ENCODE assay signal across 16 mouse cellular contexts in genomic region chr11:118891516-118891915, GRCm38 (mm10). TPM values are rescaled to one million over a fixed set of nuclear protein-coding genes. Genes with fewer than 3 reads are reported as not detected.
DNase-seq lines count a peak whose midpoint lies in the region; ATAC-seq and TF ChIP-seq lines count a peak whose summit lies in the region.
"Had no signal": no experiment of that assay in that cellular context is flagged by ENCODE, and none has a peak within 500 bp of the region (broad histone marks: within the 10 kb centered on the region; RNA-seq: fewer than 3 reads in every experiment).

No protein-coding gene starts in this region.

- H3K27me3 ChIP-seq in forebrain, embryonic 13.5 days: no peaks in the 10 kb centered on the region
- H3K27me3 ChIP-seq in forebrain, embryonic 11.5 days (ENCODE audit: control insufficient read depth, insufficient read depth, low read length): no peaks in the 10 kb centered on the region
- H3K27me3 ChIP-seq in forebrain, postnatal 0 days (ENCODE audit: insufficient read depth, low read length): no peaks in the 10 kb centered on the region
- H3K27me3 ChIP-seq in midbrain, postnatal 0 days (ENCODE audit: insufficient read depth, low read length): no peaks in the 10 kb centered on the region
- H3K27me3 ChIP-seq: intestine, embryonic 15.5 days had no signal

- H3K4me3 ChIP-seq in forebrain, embryonic 13.5 days: no peak overlapping the region
- no peak overlapping the region for H3K4me3 ChIP-seq in forebrain, embryonic 11.5 days (ENCODE audit: low read depth, low read length)
- no peak overlapping the region for H3K4me3 ChIP-seq in forebrain, postnatal 0 days (ENCODE audit: low read depth, low read length)
- H3K4me3 ChIP-seq in midbrain, postnatal 0 days (ENCODE audit: low read depth, low read length): no peak overlapping the region
- H3K4me3 ChIP-seq: embryonic facial prominence, embryonic 13.5 days; intestine, embryonic 15.5 days had no signal

- 86% methylated on average over 15 of the region's 15 CpGs for WGBS in forebrain, embryonic 13.5 days
- WGBS in forebrain, embryonic 11.5 days: 89% methylated on average over 15 of the region's 15 CpGs
- WGBS in forebrain, postnatal 0 days: 77% methylated on average over 15 of the region's 15 CpGs
- WGBS in midbrain, postnatal 0 days: 76% methylated on average over 15 of the region's 15 CpGs

- ATAC-seq in forebrain, embryonic 13.5 days: no peak
- no peak for ATAC-seq in forebrain, embryonic 11.5 days (replicated peaks; ENCODE audit: low FRiP score)
- ATAC-seq in forebrain, postnatal 0 days: no peak
- no peak for ATAC-seq in midbrain, postnatal 0 days (ENCODE audit: low FRiP score)
- ATAC-seq: intestine, embryonic 15.5 days had no signal

- no peak for TF ChIP-seq CTCF in forebrain, postnatal 0 days (IDR thresholded peaks at IDR 0.05; ENCODE audit: low read depth)
- no peak for TF ChIP-seq CTCF in midbrain, postnatal 0 days (IDR thresholded peaks at IDR 0.05)

- no peak overlapping the region for H3K4me2 ChIP-seq in forebrain, embryonic 13.5 days
- no peak overlapping the region for H3K4me2 ChIP-seq in forebrain, embryonic 11.5 days (ENCODE audit: low read depth, low read length, severe bottlenecking)
- no peak overlapping the region for H3K4me2 ChIP-seq in forebrain, postnatal 0 days (ENCODE audit: low read depth)
- no peak overlapping the region for H3K4me2 ChIP-seq in midbrain, postnatal 0 days (ENCODE audit: low read depth, low read length, poor library complexity, severe bottlenecking)
- H3K4me2 ChIP-seq: embryonic facial prominence, embryonic 13.5 days; intestine, embryonic 15.5 days; lung, embryonic 14.5 days had no signal

- no peak for DNase-seq in forebrain, embryonic 11.5 days (ENCODE audit: low spot score)
- DNase-seq in cerebellum, adult 8-10 months: peak; percentile 98
- DNase-seq in forebrain, postnatal 0 days: no peak
- DNase-seq in midbrain, postnatal 0 days (ENCODE audit: low spot score): no peak
- DNase-seq in kidney, adult 9 months: no peak
- no peak for DNase-seq in testis, postnatal 14 days (ENCODE audit: low spot score)
- no peak for DNase-seq in spleen, postnatal 14 days (ENCODE audit: low spot score in 2 of 2)
- DNase-seq: adrenal gland, adult 8-10 months; kidney, postnatal 36 days; liver; lung, embryonic 14.5 days; right cerebral cortex, postnatal 4 days had no signal

- H3K4me1 ChIP-seq in forebrain, embryonic 13.5 days: peaks cover 31% of the 10 kb centered on the region
- peaks cover 3% of the 10 kb centered on the region; the same call in 1 of the 2 replicates for H3K4me1 ChIP-seq in forebrain, embryonic 11.5 days (replicated peaks; ENCODE audit: control insufficient read depth, insufficient read depth, low read length)
- H3K4me1 ChIP-seq in forebrain, postnatal 0 days (ENCODE audit: insufficient read depth): peaks cover 10% of the 10 kb centered on the region; the same call in 1 of the 2 replicates
- H3K4me1 ChIP-seq in midbrain, postnatal 0 days (ENCODE audit: insufficient read depth, low read length): peaks cover 13% of the 10 kb centered on the region
- H3K4me1 ChIP-seq: embryonic facial prominence, embryonic 13.5 days; intestine, embryonic 15.5 days had no signal

- H3K27ac ChIP-seq in forebrain, embryonic 13.5 days: peak overlapping the region; percentile 14; the same call in 1 of the 2 replicates
- H3K27ac ChIP-seq in forebrain, embryonic 11.5 days (ENCODE audit: low read depth, low read length): no peak overlapping the region
- peak overlapping the region; percentile 64; the same call in 1 of the 2 replicates for H3K27ac ChIP-seq in forebrain, postnatal 0 days (ENCODE audit: low read depth, low read length)
- peak overlapping the region; percentile 74 for H3K27ac ChIP-seq in midbrain, postnatal 0 days (ENCODE audit: low read depth, low read length)
- H3K27ac ChIP-seq: embryonic facial prominence, embryonic 13.5 days; intestine, embryonic 15.5 days had no signal

- H3K36me3 ChIP-seq in forebrain, embryonic 13.5 days (ENCODE audit: poor library complexity, severe bottlenecking): no peaks in the 10 kb centered on the region
- H3K36me3 ChIP-seq in forebrain, embryonic 11.5 days (ENCODE audit: control insufficient read depth, insufficient read depth, low read length): no peaks in the 10 kb centered on the region
- H3K36me3 ChIP-seq in forebrain, postnatal 0 days (ENCODE audit: insufficient read depth): no peaks in the 10 kb centered on the region
- no peaks in the 10 kb centered on the region for H3K36me3 ChIP-seq in midbrain, postnatal 0 days (ENCODE audit: insufficient read depth, low read length)
- H3K36me3 ChIP-seq: embryonic facial prominence, embryonic 13.5 days; intestine, embryonic 15.5 days had no signal

- no peak overlapping the region; the same call in 1 of the 2 replicates for H3K9ac ChIP-seq in forebrain, embryonic 13.5 days
- H3K9ac ChIP-seq in forebrain, embryonic 11.5 days (ENCODE audit: low read length): no peak overlapping the region
- H3K9ac ChIP-seq in forebrain, postnatal 0 days: no peak overlapping the region
- no peak overlapping the region for H3K9ac ChIP-seq in midbrain, postnatal 0 days (replicated peaks; ENCODE audit: low read length, poor library complexity, severe bottlenecking)
- H3K9ac ChIP-seq: embryonic facial prominence, embryonic 13.5 days; intestine, embryonic 15.5 days; lung, embryonic 14.5 days had no signal

- no peaks in the 10 kb centered on the region for H3K9me3 ChIP-seq in forebrain, embryonic 13.5 days (replicated peaks)
- no peaks in the 10 kb centered on the region for H3K9me3 ChIP-seq in forebrain, embryonic 11.5 days (ENCODE audit: control insufficient read depth, low read length)
- no peaks in the 10 kb centered on the region for H3K9me3 ChIP-seq in forebrain, postnatal 0 days (ENCODE audit: low read length)
- H3K9me3 ChIP-seq in midbrain, postnatal 0 days (ENCODE audit: low read length): no peaks in the 10 kb centered on the region
- H3K9me3 ChIP-seq: embryonic facial prominence, embryonic 13.5 days; intestine, embryonic 15.5 days had no signal

RNA-seq across cellular contexts. Expression of gene Rbfox3, which starts 19.9 kb away (rescaled TPM):
- 32.0 and 34.0 TPM in 2 replicates for polyA plus RNA-seq in forebrain, embryonic 13.5 days (2015; fragmentation: Nextera tagmentation; extraction: Ambion mirVana)
- 6.9 and 8.8 TPM in 2 replicates for polyA plus RNA-seq in forebrain, embryonic 11.5 days (2014; fragmentation: Nextera tagmentation; extraction: Ambion mirVana)
- 37.3 and 43.7 TPM in 2 replicates for total RNA-seq in forebrain, postnatal 0 days (2014; rRNA removed)
- polyA plus RNA-seq in forebrain, postnatal 0 days (2015; fragmentation: Nextera tagmentation; extraction: Ambion mirVana): 72.7 and 82.3 TPM in 2 replicates
- 41.2 and 60.3 TPM in 2 replicates for total RNA-seq in midbrain, postnatal 0 days (2014; rRNA removed)
- 72.5 and 73.3 TPM in 2 replicates for polyA plus RNA-seq in midbrain, postnatal 0 days (2015; fragmentation: Nextera tagmentation; extraction: Ambion mirVana)
- total RNA-seq: granulocyte monocyte progenitor cell, adult 5-6 weeks had no signal
